Mouse (Mus musculus) gastrocnemius, adult 8-10 months (tissue): ENCODE data around the gene Ccl9. TPM values are rescaled to one million over a fixed set of nuclear protein-coding genes. Genes with fewer than 3 reads are reported as not detected.
"Not testable (repeated sequence)": the region's sequence is repeated elsewhere in the genome, so short reads cannot be mapped to it uniquely, and the experiment has no call there.

Experiments used
- DNase-seq, 2 experiments: peaks; one replicate each; pipeline ENCODE4 v3.0.0; 2022; ENCODE audit warnings: low spot score in 2 of 2
- total RNA-seq, 4 experiments: library from RNA; stranded (reverse); gene quantifications; 2 replicates each; pipeline ENCODE4 v1.2.4; 2022

The Ccl9 gene
- total RNA-seq, 4 experiments from 2014 or later: 0.07 to 2.7 (median 1.4) TPM

- no peak for DNase-seq
Observed at GRCm38 (mm10) chr11:83580699-83581232, 2.3 kb upstream of the Ccl9 start.

- DNase-seq: no peak
Observed at GRCm38 (mm10) chr11:83578999-83579398, 563 bp upstream of the Ccl9 start.

GRCm38 (mm10) chr11:83576927-83577555 is 1.4 kb downstream of the Ccl9 start:
- DNase-seq: no peak

GRCm38 (mm10) chr11:83572834-83573233 is 5.6 kb downstream of the Ccl9 start:
- DNase-seq: no peak

GRCm38 (mm10) chr11:83572223-83572622 is 6.2 kb downstream of the Ccl9 start:
- DNase-seq: no peak

- no peak for DNase-seq
Observed at GRCm38 (mm10) chr11:83570189-83570588, 8.2 kb downstream of the Ccl9 start.

- DNase-seq: no peak
Observed at GRCm38 (mm10) chr11:83569249-83569648, 9.2 kb downstream of the Ccl9 start.

GRCm38 (mm10) chr11:83568786-83569185 is 9.7 kb downstream of the Ccl9 start:
- DNase-seq: no peak

- no peak for DNase-seq
Observed at GRCm38 (mm10) chr11:83568061-83568460, 10.4 kb downstream of the Ccl9 start.

GRCm38 (mm10) chr11:83567311-83567710 is 11.1 kb downstream of the Ccl9 start:
- DNase-seq: no peak

- no peak for DNase-seq
Observed at GRCm38 (mm10) chr11:83566617-83567016, 11.8 kb downstream of the Ccl9 start.

GRCm38 (mm10) chr11:83563754-83564153 is 14.7 kb downstream of the Ccl9 start:
- DNase-seq: peak in 1 of 2 experiments; percentile 14

- DNase-seq: no peak
Observed at GRCm38 (mm10) chr11:83562311-83562887, 16.0 kb downstream of the Ccl9 start.

GRCm38 (mm10) chr11:83560405-83560804 is 18.0 kb downstream of the Ccl9 start:
- DNase-seq: no peak

- no peak for DNase-seq
Observed at GRCm38 (mm10) chr11:83557074-83557473, 21.4 kb downstream of the Ccl9 start.

- DNase-seq: no peak
Observed at GRCm38 (mm10) chr11:83556085-83556781, 22.2 kb downstream of the Ccl9 start.

GRCm38 (mm10) chr11:83551668-83552067 is 26.8 kb downstream of the Ccl9 start:
- DNase-seq: no peak

GRCm38 (mm10) chr11:83551037-83551436 is 27.4 kb downstream of the Ccl9 start:
- DNase-seq: not testable (repeated sequence)

GRCm38 (mm10) chr11:83550186-83550632 is 28.2 kb downstream of the Ccl9 start:
- DNase-seq: no peak

GRCm38 (mm10) chr11:83544214-83544613 is 34.2 kb downstream of the Ccl9 start:
- DNase-seq: no peak

- DNase-seq: no peak
Observed at GRCm38 (mm10) chr11:83541415-83541814, 37.0 kb downstream of the Ccl9 start.

GRCm38 (mm10) chr11:83540931-83541330 is 37.5 kb downstream of the Ccl9 start:
- DNase-seq: no peak
